Mouse (Mus musculus) induced T-regulatory cell, adult 2 months (primary cell): Measurements from ENCODE around the gene Ggt7.
"Not testable (repeated sequence)": the region's sequence is repeated elsewhere in the genome, so short reads cannot be mapped to it uniquely, and the experiment has no call there.

Source experiments
- DNase-seq: peaks from one replicate; pipeline ENCODE4 v3.0.0-alpha.2; 2012; ENCODE audit warnings: low read depth

Ggt7 gene

DNA sequence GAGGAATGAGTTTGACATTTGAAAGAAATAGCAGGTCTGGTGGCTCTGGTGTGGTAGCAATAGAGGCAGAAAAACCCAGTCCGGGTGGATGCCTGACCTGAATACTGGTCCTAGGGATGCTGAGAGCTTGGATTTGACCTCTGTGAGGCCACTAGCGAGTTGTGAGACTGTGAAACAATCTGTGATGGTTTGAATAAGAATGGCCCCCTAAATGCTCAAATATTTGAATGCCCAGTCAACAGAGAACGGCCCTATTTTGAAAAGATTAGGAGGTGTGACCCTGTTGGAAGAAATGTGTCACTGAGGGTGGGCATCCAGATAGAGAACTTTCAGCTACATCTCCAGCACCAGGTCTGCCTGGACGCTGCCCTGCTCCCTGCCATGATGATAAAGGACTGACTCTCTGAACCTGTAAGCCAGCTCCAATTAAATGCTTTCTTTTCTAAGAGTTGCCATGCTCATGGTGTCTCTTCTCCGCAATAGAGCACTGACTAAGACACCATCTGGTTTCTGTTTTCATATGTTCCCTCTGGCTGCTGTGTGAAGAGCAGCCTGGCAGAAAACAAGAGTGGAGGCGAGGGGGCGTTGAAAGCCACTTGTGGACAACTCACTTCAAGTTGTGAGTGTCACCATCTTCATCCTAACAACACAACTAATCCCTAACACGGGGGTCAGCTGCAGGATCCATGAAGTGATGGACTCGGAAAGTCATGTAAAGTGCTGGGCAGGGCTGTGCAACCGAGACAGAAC is 10.1 kb downstream of the Ggt7 start:
- DNase-seq = no peak

DNA sequence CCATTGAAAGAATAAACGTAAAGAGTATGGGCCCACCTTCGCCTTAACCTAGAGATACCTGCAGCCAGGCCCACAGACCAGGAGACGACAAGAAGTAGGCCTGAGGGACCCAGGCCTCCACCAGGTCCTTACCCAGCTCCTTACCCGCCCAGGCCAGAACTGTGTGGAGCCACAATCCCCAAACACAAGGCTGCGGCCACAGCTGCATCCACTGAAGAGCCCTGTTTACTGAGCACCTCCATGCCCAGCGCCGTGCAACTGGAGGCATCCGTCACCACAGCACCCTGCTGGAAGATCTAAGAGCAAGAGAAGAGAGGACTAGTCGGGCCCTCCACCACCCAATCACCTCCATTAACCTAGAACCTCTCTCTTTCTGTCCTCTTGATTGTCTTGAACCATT is 12.2 kb downstream of the Ggt7 start:
- DNase-seq = no peak

DNA sequence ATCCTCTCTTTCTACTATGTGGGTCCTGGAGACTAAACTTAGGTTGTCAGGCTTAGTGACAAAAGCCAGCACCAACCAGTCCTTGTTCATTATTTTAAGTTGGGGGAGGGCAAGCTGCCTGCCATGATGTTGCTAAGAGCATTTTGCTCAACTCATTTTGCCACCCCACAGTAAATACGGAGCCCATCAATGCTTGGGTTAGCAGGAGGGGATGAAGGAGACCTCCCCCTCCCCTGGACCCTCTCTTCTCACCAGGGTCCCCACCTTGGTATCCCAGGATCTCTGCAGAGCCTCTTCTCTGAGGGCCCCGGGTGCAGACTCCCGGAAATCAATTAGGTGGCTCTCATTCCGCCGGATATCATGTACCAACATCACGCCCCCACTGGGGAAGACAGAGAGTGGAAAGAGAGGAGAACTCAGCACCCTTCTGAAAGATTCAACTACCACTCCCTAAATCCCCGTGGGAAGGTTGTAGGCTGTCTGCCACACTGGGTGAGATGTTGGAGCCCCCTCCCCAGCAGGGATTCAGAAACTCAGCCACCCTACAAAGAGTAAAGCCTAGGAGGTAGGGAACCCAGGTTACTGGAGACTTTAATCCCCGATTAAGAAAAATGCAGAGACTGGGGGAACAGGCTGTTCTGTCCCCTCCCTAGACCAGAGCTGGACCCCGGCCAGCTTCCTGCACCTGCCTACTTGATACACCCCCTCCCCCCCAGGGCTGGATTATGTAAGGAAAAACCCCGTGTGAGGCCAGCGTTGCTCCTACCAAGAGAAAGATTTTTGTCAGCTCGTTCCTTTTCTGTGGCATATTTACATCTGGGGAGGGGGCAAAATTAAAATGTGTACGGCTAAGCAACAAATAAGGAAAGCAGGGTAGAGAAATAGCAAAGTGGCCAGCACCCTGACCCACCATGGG is 13.3 kb downstream of the Ggt7 start:
- no peak for DNase-seq

DNA sequence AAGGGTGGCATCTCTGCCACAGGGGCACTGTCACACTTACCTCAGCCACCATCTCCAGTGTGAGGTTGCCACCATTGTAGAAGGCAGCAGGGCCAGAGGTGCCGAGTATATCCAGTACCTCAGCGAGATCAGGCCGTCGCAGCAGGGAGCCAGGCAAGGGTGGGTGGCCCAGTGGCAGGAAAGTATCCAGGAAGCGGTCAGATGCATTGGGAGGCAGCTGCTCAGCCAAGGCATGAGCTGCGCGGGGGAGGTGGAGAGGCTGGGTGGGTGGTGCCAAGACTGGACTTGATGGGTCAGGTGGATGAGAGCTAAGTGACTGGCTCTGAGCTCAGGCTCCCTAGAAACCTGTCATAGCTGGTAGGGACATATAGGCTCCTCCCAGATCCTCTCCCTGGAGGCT is 15.4 kb downstream of the Ggt7 start:
- DNase-seq = no peak

DNA sequence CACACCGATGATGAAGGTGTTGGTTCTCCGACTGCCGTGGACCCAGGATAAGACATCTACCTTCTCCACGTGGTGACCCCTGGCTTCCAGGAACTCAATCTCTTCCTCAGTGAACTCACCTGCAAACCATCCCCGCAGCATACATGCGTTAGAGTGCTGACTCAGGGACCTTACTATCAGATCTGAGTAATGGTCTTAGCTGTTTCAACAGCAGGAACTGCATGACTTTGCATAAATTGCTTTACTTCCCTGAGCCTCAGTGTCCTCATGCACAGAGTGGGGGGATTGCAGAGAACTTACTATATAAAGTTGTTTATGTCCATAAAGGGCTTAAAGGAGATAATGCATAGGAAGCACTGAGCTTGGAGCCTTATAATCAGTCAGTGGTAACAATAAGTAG is 27.0 kb downstream of the Ggt7 start:
- no peak for DNase-seq

DNA sequence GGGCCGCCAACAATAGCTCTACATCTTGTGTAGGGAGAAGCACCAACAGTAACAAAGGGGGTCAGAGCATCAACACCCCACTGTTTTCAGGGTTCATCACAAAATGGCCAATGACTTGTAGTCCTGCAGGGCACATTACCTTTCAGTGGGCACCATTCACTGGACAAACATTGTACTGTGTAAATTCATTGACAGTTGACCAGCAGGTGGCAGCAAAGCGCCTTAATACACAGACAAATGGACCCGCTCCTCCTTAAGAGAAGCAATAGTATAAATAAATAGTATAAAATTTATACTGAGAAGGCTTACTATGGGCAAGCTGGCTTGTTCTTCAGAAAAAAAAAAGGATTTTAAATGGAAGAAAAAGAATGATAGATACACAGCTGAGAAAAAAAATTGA is 36.0 kb downstream of the Ggt7 start:
- DNase-seq = peak; percentile 85

DNA sequence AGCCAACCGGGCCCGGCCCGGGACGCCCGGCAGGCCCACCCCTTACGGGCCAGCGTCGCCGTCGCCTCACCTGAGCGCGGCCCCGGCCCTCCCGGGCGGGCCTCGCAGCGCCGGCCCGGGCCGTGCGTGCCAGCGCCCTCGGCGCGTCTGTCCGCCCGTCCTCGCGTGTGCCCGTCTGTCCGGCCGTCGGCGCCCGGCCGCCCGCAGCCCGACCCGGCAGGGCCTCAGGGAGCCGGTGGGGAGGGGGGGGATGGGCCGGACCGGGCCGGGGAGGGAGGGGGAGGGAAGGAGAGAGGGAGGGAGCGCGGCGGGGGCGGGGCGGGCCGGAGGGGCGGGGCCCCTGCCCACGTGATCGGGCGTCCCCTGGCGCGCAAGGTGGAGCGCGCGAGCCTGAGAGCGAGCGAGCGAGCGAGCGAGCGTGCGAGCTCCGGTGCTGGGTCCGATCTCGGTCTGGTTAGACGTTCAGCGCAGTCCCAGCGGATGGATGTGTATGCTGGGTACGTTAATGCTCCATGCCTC is 44.4 kb downstream of the Ggt7 start, which contains the start of gene Ncoa6:
Gene Ncoa6, minus strand, starts transcription at position 325 of the 519 bp plus-strand sequence.
- peak; percentile 88 for DNase-seq

DNA sequence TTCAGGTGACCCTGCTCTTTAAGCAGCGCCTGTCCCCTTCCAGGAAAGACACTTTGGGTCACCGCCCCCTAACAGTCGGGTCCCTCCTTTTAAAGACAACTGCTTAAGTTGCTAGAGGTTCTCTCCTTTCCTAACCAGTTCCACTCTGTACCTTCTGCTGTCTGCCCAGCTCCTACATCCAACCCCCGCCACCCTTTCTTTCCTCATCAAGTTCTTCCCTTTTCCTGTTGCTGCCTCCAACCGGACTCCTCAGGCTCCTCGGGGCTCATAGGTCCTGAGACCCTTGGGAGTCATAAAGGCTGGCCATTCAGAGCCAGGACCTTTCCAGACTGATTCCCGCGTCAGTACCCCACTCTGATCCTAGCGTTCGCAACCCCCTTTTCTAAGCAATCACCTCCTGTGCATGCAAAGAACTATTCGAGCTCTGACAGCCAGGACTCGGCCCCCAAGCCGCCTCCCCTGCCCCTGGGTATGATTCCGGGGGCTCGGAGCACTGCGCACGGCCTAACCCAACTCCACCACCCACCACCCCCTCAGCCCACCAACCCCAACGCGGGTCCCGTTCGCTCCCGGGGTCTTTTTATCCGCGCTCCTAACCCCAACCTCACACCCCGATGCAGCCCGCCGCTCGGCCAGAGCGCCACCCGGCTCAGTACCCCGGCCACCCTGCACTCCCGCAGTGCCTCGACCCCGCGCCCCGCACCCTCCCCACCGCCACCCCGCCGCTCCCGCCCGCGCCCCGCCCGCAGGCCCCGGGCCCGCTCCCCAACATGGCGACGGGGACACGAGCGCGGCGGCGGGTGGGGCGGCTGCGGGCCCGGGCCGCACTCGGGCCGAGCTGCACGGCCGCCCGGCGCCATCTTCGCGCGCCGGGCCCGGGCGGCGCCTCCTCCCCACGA is 45.1 kb downstream of the Ggt7 start:
- peak; percentile 62 for DNase-seq

DNA sequence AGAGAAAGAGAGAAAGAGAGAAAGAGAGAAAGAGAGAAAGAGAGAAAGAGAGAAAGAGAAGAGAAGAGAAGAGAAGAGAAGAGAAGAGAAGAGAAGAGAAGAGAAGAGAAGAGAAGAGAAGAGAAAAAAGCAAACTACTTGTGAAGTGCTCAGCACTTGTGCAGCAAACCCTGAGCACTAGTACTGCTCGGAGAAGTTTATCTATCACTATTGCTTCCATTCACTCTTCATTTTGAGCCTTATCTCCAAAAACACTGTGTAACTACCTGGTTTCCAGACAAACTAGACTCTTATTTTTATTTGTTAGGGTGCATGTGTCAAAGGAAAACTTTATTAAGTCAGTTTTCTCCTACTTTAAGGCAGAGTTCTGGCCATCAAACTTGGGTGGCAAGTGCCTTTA is 51.2 kb downstream of the Ggt7 start:
- DNase-seq = no peak

DNA sequence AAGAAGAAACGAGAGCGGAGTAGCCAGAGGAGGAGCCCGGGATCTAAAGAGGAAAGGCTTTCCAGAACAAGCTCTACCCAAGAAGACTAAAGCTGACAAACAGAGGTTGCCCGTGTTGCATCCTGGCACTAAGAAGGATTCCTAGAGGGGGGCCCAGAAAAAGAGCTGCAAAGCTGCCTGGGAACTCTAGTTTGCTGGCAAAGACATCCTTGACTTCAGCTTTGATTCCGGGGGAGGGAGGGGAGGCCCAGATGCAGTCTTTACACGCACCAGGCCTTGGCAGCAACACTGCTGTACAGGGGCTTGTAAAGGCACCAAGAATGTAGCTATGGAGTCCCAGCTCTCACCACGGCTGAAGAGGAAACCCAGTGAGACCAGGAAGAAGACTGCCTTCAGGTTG is 64.4 kb downstream of the Ggt7 start:
- no peak for DNase-seq

DNA sequence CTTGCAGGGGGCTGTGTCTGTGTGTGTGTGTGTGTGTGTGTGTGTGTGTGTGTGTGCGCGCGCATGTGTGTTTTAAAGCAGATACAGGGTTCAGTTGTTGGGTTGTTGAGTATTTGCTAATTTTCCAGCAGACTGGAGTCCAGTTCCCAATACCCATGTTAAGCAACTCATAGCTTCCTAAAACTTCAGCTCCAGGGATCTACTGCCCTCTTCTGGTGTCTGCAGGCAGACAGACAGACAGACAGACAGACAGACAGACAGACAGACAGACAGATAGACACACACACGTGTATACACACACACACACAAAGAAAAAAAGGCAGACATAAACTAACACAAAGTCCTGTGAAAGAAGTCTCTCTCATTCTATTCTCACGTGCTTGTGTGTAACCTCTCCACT is 66.8 kb downstream of the Ggt7 start:
- DNase-seq = no peak

DNA sequence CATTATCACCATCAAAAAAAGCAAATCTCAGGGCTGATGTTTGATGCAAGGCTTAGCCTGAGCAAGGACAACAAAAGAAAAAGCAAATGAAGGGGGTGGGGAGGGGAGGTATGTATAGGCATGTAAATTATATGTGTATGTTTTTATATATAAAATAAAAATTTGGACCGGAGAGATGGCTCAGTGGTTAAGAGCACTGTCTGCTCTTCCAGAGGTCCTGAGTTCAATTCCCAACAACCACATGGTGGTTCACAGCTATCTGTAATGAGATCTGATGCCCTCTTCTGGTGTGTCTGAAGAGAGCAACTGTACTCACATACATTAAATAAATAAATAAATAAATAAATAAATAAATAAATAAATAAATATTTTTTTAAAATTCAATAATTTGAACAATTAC is 70.1 kb downstream of the Ggt7 start:
- DNase-seq = not testable (repeated sequence)

DNA sequence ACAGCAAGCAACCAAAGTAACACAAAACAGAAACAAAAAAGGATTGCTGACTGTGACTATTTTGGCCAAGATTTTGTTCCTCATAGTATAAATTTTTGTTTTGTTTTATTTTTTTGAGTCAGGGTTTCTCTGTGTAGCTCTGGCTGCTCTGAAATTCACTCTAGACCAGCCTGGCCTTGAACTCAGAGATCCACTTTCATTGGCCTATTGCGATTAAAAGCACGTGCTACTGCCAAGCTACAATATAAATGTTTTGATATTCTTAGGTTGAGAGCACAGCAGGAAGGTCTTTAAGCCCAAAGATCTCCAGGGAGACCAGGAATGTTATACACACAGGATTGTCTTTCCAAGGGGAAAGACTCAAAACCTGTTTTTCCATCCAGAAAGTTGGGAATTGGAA is 74.6 kb downstream of the Ggt7 start:
- no peak for DNase-seq

DNA sequence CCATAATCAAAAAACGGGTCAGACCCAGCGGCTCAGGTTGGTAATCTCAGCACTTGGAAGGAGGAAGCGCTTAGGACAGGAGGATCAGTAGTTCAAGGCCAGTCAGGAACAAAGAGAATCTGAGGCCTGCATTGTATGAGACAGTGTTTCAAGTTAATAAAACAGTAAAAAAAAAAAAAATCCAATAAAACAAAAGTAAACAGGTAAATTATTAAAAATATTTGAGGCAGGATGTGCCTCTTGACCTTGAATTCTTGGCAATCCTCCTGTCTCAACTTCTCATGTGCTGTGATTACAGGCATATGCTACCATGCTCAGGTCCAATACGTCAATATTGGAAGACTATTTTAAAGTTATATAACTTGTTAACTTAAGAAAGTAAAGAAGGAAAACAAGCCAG is 75.1 kb downstream of the Ggt7 start:
- DNase-seq = no peak
